Mouse (Mus musculus): ENCODE measurements around the gene Zc3h18.

Gene Zc3h18

DNA sequence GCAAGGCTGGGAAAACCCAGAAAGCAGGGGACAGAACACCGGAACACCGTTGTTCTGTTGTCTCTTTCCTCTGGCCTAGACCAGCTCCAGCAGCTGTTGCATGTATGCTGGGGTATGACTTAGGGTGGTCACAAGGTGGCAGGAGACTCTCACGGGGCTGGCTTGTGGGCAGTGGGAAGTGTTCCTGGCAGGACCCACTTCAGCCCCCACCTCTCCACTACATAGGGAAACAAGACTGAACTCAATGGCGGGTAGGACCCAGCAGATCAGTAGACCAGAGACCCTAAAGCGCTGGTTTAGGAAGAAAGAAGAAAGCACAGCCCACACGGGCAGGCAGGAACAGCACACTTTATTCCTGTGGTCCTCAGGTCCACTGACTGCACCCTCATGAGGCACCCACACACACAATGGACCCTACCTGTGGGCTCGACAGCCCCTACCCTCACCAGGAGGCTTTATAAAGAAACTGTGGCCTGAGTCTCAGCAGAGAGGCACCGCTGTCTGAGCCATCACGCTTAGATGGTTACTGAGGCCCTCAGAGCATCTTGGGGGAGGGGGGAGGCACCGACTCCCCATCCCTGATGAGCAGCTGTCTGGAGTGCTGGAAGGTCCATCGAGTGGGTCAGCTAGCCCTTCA, 57.0 kb downstream of the Zc3h18 start:
- in situ Hi-C loops (cut with MboI, MseI), result loop anchor here (5.0 to 25.0 kb wide), 2 partner anchors 39 to 1129 kb away; no protein-coding TSS in a partner anchor

DNA sequence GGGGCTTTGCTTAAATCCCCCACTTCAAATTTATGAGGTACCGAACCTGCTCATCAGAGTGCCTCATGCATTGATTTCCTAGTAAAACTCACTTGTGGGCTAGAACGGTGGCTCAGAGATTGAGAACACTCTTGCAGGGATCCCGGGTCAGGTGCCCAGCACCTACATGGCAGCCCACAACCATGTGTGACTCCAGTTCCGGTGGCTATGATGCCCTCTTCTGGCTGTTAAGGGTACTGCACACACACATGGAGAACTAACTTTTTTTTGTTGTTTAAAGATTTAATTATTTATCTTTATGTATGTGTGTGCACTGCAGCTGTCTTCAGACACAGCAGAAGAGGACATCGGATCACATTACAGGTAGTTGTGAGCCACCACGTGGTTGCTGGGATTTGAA, 59.0 kb downstream of the Zc3h18 start:
- in situ Hi-C loops (cut with MboI, MseI), result loop anchor here (25.0 kb wide), 1 partner anchor 1127 kb away; no protein-coding TSS in a partner anchor

DNA sequence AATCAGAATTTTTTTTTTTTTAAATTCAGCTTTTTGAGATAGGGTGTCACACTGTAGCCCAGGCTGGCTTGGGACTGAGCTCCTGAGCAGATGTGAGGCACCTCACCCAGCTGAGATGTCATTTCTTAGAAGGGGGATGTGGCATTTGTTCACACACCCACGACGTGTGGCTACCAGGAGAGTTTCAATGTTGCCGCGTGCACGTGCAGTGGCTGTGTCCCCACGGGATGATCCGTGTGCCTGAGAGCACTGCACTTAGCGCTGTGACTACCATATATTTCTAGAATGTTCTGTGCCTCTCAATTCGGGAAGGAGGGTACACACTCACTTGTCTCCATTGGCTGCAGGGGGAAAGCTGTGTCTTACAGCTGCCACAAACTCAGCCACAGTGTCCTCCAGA, 59.7 kb downstream of the Zc3h18 start:
- in situ Hi-C loops (cut with MboI, MseI), result loop anchor here (25.0 kb wide), 1 partner anchor 1126 kb away; no protein-coding TSS in a partner anchor

DNA sequence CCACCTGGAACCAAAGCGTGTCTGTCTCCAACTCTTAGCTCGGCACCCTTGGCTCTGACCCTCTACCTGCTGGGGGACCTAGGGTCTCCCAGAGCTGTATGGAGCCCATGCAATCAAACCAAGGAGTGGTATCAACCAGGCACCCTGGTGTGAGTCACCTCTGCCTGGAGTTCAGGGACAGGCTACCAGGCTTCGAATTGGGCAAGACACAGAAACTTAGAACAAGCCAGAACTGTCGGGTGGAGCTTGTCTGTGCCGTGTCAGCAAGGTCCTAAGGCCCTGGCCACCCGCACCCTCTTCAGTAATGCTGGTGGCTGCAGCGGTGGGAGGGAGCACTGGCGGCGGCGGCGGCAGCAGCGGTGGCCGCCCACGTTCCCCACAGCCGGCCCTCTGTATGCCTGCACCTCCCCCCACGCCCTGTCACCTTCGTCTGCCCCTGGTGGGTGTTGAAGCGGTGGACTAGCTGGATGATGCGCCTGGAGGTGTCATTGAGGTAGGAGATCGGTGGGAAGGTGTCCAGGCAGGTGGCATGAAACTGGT, 60.2 kb downstream of the Zc3h18 start:
- in situ Hi-C loops (cut with MboI, MseI), result loop anchor here (25.0 kb wide), 1 partner anchor 1126 kb away; no protein-coding TSS in a partner anchor

DNA sequence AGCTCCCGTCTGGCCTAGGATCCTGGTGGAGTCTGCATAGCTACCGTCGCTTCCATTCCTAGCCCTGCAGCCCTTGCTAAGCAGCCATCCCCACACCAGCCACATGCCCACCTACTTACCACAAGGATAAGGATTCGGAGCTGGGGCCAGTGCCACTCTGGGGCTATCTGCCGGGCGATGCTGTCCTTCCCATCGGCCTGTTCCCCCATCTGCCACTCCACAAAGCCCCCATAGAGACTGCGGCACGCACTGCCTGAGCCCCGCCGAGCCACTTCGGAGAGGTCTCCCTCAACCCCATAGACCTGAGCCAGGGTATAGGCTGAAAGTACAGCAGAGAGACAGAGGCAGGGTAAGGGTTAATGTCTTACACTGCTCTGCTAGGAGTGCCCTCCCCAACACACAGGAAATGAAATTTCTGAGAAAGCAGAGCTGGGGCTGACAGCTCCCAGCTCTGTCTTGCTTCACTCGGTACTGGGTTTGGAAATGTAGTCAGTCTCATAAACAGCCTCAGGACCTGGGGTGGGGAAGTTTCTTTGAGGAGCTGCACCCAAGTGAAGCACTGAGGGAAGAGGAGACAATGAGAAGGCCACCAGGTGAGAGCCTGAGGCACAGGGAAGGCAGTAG, 61.4 kb downstream of the Zc3h18 start:
- in situ Hi-C loops (cut with MboI, MseI), result loop anchor here (25.0 kb wide), 1 partner anchor 1124 kb away; no protein-coding TSS in a partner anchor

DNA sequence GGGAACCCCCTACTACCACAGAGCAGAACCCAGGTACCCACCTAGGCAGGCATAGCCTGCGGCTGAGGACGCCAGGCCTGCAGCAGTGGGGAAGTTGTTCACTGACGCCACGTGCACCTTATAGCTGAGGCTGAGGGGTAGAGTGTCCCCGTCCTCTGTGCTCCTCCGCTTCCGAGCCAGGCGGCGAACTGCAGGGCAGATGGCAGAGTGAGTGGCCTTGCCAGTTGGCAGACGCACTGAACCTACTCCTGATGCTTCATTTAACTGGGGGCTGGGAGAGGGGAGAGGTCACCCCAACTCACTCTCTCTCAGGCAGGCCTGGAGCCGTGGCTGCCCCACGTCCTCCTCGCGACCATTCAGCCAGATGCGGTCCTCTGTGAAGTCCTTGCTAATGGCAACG, 62.9 kb downstream of the Zc3h18 start:
- in situ Hi-C loops (cut with MboI, MseI), result loop anchor here (25.0 kb wide), 1 partner anchor 1123 kb away; no protein-coding TSS in a partner anchor

DNA sequence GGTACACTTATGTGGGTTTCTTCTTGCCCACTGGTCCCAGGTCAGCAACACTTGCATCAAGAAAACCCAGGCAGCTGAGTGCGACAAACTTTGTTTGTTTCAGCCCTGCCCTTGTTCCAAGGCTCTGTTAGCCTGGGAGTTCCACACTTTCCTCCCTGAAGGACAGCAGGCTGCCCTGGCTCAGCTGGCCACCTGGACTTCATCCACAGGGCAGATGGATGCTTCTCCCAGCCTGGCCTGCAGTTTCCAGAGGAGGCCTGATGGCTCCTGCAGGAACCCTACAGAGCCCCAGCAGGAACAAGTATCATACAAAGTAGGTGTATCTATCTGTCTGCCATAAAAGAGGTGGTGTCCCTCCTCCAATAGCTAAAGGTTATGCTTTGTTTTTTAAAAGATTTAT, 64.9 kb downstream of the Zc3h18 start:
- in situ Hi-C loops (cut with MboI, MseI), result loop anchor here (25.0 kb wide), 1 partner anchor 1121 kb away; no protein-coding TSS in a partner anchor

DNA sequence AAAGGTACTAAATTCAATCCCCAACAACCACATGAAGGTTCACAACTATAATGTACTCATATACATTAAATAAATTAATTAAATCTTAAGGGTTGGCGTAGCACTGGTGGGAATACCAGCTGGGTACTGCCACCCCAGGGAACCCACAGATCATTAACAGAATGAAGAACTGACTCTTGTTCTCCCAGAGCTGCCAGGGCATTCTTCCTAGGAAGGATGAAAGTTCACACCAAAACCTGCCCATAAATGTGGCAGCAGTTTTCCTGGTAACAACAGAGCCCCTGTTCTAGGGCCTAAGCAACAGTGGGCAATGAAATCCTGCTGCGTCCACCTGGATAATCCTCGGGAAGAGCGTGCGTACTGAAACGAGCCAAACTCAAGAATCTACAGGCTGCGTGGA, 65.9 kb downstream of the Zc3h18 start:
- in situ Hi-C loops (cut with MboI, MseI), result loop anchor here (25.0 kb wide), 1 partner anchor 1120 kb away; no protein-coding TSS in a partner anchor

DNA sequence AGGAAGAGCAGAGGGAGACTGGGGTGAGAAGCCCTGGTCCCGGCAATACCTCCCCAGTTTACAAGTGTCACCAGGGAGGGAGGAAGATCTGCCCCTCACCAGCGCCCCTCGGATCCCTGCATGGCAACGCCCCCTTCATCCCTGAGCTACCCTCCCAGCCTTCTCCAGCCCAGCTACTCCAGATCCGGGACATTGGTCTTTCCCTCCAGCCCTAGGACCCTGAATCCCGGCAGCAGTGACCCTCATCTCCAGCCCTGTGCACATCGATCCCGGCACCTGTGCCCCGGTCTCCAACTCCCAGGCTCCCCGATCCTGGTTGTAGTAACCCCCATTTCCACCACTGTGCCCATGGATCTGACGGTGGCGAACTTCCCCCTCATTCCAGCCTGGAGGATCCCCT, 66.4 kb downstream of the Zc3h18 start:
- in situ Hi-C loops (cut with MboI, MseI), result loop anchor here (25.0 kb wide), 1 partner anchor 1120 kb away; no protein-coding TSS in a partner anchor

DNA sequence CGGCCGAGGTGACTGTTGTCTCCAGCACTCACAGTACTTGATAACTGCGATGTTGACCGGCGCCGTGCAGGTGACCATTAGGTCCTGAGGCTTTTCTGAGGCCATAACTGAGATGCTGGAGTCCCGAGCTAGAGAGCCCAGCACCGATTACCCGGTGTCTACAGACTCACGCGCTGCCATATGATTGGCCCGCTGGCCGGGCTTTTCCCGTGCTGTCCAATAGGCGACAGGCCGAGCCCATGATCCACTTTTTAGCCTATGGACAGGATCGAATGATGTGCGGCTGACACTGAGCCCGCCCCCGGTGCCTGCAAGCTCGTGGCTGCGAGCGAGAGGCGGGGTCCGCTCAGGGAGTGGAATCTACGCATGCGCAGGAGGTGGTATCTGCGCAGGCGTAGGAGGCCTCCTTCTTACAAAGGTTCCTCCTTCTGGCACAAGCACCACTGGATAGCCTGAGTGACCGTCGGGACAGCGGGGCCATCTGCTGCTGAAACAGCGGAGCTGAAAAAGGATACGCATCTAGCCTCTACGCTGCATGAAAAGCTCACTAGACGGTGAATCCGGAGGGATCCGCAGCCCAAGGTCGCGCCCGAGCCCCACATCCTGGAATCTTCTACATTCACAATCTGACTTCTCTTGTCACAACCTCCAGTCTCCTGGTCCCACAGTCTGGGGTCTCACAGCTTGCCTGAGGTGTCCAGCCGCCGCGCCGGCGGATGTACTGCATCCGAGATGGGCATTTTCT, 67.0 kb downstream of the Zc3h18 start, which contains the start of gene Mvd:
Gene Mvd (minus strand): TSS at position 161 of the 745 bp plus-strand sequence.
- in situ Hi-C loops (cut with MboI, MseI), result loop anchor here (25.0 kb wide), 1 partner anchor 1119 kb away; no protein-coding TSS in a partner anchor

DNA sequence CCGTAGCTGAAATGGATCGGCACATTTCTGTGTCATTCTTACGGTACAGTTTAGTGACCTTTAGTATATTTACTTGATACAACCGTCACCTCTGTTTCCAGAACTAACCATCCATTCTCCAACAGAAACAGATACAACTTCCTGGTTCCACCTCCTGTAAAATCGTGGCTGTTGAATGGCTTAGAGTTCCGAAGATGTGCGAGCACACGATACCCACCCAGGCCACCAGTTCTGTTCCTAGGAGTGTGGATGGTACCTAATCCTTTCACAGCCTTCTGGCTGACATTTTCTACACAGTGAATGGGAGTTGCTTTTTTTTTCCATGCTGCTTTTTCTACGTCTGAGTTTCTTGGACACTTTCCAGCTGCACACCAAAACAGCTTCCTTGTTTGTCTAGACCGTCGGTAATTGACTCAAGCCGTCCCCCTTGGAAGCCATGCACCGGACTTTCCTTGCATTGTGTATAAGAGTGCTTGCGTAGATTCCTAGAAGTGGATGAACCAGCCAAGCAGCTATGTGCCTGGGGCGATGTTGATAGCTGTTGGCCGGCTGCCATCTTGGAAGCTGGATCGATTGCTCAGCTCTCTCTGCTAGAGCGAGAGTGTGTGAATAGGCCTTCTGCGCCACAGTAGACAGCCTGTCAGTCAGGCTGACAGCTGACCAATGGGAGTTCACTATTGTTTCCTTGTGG, 67.8 kb downstream of the Zc3h18 start:
- in situ Hi-C loops (cut with MboI, MseI), result loop anchor here (25.0 kb wide), 1 partner anchor 1118 kb away; no protein-coding TSS in a partner anchor

DNA sequence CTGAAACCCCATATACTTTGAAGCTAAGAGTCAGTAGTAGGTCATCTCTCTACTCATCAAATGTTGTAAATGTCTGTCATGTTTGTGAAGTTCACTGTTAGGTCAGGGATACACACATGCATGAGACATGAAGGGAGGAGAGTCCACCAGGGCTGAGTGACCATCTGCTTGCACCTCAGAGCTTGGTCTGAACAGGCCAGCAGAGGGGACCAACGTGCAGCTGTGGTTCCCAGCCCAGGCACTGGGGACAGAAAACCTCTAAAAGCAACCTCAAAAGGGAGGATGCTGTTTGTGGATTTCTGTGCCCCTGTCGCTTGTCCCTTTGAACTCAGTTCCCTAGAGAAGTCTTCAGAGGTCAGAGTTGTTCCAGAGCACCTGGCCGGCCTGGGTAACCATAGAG, 68.8 kb downstream of the Zc3h18 start:
- in situ Hi-C loops (cut with MboI, MseI), result loop anchor here (25.0 kb wide), 1 partner anchor 1117 kb away; no protein-coding TSS in a partner anchor

DNA sequence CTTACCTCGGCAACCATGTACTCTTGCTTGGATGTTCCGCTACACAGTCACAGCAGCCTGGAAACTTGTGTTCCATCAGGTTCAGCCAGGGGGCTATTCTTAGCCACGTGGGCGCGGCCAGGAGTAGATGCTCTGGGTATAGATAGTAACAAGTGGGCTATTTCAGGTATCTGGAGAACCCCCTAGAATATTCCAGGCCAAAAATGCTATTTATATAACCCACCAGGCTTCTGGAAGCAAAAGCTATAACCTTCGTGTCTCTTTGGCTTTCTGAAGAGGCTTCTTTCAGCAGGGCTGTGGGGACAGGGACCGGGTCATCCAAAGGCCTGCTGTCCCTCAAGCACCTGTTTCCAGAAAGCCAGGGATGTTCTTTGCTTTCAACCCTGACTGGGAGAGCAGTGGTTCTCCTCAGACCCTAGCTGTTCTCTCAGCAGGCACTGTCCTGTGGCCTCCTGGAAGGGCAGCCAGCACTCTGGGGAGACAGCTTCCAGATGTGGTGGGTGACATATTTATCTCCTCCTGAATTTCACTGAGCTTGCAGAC, 74.8 kb downstream of the Zc3h18 start:
- in situ Hi-C loops (cut with MboI, MseI), result no loop called here

DNA sequence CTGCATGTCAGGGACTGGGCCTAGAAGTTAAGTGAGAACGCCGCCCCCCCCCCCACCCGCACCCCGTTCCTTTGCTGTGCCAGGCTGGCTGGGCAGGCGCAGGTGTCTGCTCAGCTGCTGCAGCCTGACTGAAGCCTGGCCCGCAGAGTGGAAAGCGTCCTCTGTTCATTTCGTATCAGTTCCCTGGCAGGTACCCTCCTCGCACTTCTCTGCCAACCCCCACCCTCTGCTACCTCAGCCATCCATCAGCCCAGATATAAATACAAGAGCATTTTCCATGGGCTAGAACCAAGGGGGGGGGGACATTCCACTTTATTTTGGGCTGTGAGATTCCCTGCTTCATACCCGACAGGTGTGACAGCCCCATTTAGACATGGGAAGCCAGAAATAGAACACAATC, 75.7 kb downstream of the Zc3h18 start:
- in situ Hi-C loops (cut with MboI, MseI), result no loop called here

DNA sequence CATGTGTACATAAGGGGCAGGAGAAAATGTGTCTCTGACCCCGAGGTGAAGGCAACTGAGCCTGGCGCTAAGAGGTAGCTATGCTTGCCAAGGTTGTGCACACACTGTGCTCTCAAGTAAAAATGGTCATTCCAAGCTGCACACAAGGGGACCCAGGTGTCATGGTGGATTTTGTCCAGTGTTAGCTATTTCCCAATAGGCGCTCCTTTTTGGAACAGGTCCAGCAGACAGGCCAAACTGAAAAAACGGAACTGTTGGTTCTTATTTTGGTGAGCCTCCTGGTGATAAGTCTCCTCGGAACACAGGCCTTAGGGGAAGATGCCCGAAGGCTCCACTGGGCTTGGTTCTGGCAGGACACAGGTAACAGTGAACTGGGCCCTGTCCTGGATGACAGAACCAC, 78.0 kb downstream of the Zc3h18 start:
- in situ Hi-C loops (cut with MboI, MseI), result no loop called here

DNA sequence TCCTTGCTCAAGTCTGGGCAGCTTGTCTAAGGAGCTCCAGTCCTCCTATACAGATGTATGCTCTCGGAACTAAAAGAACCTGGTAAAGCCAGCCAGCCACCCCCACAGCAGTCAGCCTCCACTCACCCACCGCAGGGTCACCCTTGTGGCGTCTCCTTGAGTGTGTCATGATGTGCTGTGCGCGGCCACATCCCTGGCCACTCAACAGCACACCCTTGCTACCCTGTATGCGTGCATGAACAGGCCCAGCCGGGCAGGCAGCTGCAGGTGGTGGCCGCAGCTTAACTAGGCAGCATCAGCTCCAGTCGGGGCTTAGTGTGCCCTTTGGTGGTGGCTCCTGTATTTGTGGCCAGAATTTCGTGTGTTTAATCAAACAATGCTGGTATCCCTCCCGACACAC, 80.8 kb downstream of the Zc3h18 start:
- in situ Hi-C loops (cut with MboI, MseI), result no loop called here

DNA sequence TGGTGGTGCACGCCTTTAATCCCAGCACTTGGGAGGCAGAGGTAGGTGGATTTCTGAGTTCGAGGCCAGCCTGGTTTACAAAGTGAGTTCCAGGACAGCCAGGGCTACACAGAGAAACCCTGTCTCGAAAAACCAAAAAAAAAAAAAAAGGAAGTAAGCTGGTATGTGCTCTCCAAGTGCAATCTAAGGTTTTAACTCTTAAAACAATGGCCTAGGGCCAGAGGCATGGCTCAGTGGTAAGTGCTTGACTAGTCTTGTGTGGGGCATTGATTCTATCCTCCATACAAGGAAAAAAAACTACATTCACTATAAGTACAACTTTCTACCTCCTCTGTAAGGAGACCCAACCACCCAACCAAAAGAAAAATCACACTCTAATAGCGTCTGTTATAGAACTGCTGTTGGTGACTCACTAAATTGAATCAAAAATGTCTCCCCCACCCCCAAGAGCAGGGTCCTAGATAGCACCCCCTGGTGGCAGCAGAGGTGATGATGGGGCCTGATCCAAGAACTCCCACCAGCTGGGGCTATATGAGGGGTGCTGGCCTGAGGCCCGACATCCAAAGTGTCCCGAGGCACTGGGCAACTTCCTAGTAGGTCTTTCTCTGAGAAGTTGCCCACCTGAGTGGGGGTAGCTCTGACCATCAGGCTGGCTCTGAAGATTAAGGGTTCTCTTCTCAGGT, 83.0 kb downstream of the Zc3h18 start:
- in situ Hi-C loops (cut with MboI, MseI), result no loop called here

DNA sequence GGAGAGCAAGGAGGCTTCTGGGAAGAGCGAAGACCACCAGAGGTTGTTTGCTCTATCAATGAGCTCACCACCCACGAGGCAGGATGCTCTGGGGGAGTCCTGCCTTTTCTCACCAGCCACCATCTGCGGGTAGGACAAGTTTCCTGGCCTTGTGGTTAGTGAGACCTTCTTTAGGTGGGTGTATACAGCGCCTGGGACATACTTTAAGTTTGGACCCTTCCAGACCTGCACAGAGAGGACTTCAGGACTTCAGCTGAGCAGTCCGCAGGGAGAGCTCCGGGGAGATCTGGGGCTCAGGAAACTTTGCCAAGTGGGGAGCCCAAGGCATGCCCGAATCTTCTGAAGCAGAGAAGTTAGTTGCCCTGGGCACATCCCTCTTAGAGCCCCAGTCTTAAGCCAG, 83.6 kb downstream of the Zc3h18 start:
- in situ Hi-C loops (cut with MboI, MseI), result no loop called here

DNA sequence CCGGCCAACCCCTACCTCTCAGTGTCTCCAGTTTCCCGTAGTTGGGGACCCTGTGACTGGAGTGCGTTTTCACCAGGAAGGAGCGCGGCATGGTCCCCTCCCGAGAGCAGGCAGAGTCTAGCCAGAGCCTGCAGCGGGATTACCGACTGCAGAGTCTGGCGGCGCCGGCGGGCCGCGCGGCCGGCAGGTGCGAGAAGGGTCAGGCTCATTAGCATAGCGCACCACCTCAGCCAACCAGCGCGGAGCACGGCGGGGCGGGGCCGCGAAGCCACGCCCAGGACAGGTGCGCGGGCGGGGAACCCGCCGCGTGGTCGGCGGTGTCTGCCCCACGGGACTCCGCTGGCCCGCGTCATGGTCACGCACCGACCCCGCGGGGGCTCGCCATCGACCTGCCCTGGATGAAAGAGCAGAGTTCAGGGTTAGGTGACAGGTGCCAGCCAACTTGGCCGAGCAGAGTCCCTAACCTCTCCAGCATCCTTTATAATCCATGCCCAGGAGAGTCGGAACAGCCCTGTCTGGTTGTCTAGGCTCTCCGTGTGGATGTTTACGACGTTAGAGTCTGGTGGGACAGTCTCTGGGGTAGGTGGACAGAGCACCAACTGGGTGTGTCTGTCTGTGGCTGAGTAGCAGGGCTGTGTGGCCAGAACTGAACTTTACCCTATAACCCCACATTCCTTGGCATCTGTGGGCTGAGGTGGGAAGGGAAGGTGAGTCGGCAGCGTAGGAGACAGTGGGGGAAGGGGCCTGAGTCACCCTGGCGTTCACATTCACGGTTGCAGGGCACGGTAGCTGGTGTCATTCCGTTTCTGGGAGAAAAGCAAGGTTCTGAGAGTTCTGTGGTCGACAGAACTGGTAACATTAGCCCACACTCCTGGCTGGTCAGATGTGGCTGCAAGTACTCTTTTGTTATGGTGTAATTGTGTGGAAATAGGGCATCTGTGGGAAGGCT, 84.4 kb downstream of the Zc3h18 start, which contains the start of gene Snai3:
Gene Snai3 (minus strand): TSS at position 210 of the 949 bp plus-strand sequence.
- in situ Hi-C loops (cut with MboI, MseI), result no loop called here

All from T-helper 1 cell (primary cell).